Mouse (Mus musculus) layer of hippocampus, adult 6 months (tissue): Measurements from ENCODE around the gene Ceacam19. TPM values are rescaled to one million over a fixed set of nuclear protein-coding genes. Genes with fewer than 3 reads are reported as not detected.

Experiments used
- long read RNA-seq, 2 experiments: library from polyadenylated mRNA; unstranded; transcript quantifications; one replicate each; pipeline ENCODE4 v2.0.0; 2019 to 2020
- polyA plus RNA-seq: library from polyadenylated mRNA; unstranded; fragments of <200 nt; fragmentation: Nextera tagmentation; gene quantifications from 2 replicates; pipeline ENCODE4 v1.2.3, GENCODE M21; 2021

Gene Ceacam19
- not detected in 2 replicates for polyA plus RNA-seq
- long read RNA-seq, experiment 1: 0 reads
- long read RNA-seq, experiment 2: 0 reads

DNA sequence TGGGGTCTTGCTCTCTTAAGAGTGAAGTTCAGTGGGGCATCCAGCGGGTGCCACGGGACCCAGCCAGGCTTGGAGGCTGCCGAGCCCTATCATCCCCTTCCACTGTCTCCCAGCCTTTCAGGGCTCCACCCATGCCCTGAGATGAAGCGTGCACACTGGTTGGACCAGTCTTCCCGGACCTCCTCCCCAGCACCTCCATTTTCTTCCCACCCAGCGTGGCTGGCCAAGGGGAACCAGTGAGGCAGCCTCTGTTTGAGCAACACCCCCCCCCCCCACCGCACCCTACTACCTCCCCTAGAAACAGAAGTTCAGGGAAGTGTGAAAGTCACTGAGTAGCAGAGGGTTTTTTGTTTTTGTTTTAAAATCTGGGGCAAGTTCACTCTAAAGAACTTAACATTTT, at the start of gene Ceacam19:
Ceacam19 (minus strand) TSS at position 117 of the 400 bp plus-strand sequence.

DNA sequence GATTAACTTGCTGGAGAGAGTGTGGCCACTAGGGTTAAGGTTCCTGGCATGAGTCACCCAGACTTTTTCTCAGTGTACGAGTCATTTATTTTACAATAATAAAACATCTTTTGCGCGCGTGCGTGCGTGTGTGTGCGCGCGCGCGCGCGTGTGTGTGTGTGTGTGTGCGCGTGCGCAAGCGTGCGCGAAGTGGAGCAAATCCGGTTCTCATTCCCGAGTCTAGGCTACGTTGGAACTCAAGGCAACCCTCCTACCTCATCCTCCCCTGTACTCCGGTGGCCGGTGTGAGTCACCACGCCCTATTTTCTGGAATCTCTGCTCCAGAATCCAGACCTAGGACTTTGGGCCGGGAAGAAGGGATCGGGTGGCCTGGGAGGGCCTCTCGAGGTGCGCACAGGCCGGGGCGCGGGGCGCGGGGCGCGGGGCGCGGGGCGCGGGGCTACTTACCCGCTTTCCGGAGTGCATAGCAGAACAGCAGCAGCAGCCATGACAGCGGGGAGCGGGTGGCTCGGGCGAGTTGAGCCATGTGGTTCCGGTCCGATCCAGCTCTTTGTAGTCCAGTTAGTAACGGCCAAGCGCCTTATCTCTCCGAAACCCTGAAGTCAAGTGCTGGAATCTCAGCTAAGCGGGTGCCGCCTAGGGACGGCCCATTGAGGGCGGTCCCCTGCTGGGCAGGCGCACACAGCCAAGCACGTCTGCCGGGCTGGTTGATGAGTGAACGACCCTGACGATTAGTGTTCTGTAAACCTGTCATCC, 32.9 kb upstream of the Ceacam19 start, which contains the start of gene Pvr:
Pvr (minus strand) TSS at position 655 of the 756 bp plus-strand sequence.

DNA sequence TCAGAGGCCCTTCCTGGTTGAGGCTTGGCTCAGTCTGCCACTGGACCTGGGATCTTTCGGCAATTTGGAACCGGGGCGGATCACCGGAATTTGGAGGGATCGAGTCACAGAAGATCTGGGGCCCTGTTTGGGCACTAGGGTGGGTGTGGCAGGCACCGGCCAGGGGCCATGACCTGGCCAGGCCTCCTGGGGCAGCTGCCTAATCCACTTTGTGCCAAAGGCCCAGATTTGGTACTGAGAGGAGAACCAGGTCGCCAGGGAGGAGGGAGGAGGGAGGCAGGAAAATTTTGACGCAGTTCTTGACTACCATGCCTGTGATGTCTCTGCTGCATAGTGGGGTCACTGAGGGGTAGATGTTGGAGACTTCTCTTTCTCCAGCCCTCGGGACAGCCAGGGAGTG, 26.6 kb downstream of the Ceacam19 start, which contains the start of gene Ceacam16:
Ceacam16 (minus strand) TSS at position 101 of the 400 bp plus-strand sequence.

DNA sequence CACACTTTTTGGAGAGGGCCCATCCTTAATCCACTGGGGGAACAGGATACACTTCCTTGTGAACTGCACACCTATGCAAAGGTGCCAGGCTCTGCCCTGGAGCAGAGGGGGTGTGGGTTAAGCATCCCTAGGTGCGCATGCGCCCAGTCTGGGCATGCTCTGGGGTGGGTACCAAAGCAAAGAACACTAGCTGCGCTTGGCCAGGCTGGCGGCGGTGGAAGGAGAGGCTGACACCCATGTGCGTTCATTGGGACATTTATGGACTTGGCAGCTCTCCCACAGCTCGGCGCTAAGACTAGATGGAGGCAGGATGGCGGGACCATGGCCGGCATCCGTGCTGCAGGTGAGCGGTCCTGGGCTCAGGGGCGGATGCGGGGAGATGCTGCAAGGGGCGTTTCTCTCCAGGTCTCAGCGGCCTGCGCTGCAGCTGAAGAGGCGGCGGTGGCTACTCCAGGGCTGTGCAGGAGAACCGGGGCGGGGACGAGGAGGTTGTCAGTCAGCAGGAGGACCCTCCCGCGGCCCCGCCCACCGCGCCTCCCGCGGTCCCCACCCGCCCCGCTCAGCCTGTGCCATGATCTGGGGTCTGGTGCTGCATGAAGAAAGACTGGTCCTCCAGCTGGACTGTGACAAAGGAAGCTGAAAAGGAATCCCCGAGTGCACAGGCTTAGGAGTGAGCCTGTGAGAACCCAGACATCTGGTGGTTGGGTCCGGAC, 35.8 kb downstream of the Ceacam19 start, which contains the start of gene Gm19345:
Gm19345 (plus strand) TSS at position 146 of the 713 bp plus-strand sequence.

Other genes with a start within 250 kb of the Ceacam19 start
- gene Clptm1, start 222.9 kb downstream of the Ceacam19 start, polyA plus RNA-seq: 102 and 108 TPM in 2 replicates
- gene Apoc2, start 210.0 kb downstream of the Ceacam19 start, polyA plus RNA-seq: not detected in 2 replicates
- gene Gm44805, start 206.5 kb downstream of the Ceacam19 start, polyA plus RNA-seq: not detected in 2 replicates
- gene Apoc4, start 206.5 kb downstream of the Ceacam19 start, polyA plus RNA-seq: not detected in 2 replicates
- gene Apoc1, start 195.3 kb downstream of the Ceacam19 start, polyA plus RNA-seq: 6.6 and 10.7 TPM in 2 replicates
- gene Apoe, start 188.8 kb downstream of the Ceacam19 start, polyA plus RNA-seq: 9,624 and 9,681 TPM in 2 replicates
- gene Tomm40, start 172.5 kb downstream of the Ceacam19 start, polyA plus RNA-seq: 158 and 171 TPM in 2 replicates
- gene Nectin2, start 137.5 kb downstream of the Ceacam19 start, polyA plus RNA-seq: 4.7 and 6.5 TPM in 2 replicates
- gene Bcam, start 116.9 kb downstream of the Ceacam19 start, polyA plus RNA-seq: 8.8 and 9.8 TPM in 2 replicates
- 0.11 TPM in 1 of 2 replicates, not detected in the other for gene Cblc, start 91.2 kb downstream of the Ceacam19 start, polyA plus RNA-seq
- gene Bcl3, start 65.2 kb downstream of the Ceacam19 start, polyA plus RNA-seq: 0.46 and 0.52 TPM in 2 replicates
- gene Gm19345, start 36.0 kb downstream of the Ceacam19 start, polyA plus RNA-seq: 3.9 and 5.1 TPM in 2 replicates
- gene Ceacam16, start 26.7 kb downstream of the Ceacam19 start, polyA plus RNA-seq: 0.13 TPM in 1 of 2 replicates, not detected in the other
- 1.6 and 1.9 TPM in 2 replicates for gene Pvr, start 33.2 kb upstream of the Ceacam19 start, polyA plus RNA-seq
- gene Igsf23, start 62.8 kb upstream of the Ceacam19 start, polyA plus RNA-seq: 0.08 TPM in 1 of 2 replicates, not detected in the other
- not detected in 2 replicates for gene Ceacam20, start 77.4 kb upstream of the Ceacam19 start, polyA plus RNA-seq
- not detected in 2 replicates for gene Nlrp9b, start 103.5 kb upstream of the Ceacam19 start, polyA plus RNA-seq
- not detected in 2 replicates for gene Vmn1r91, start 211.7 kb upstream of the Ceacam19 start, polyA plus RNA-seq
- not detected in 2 replicates for gene Gm16442, start 234.6 kb upstream of the Ceacam19 start, polyA plus RNA-seq